Mouse (Mus musculus) liver, embryonic 11.5 days (tissue): ENCODE data around the gene Cd86. TPM values are rescaled to one million over a fixed set of nuclear protein-coding genes. Genes with fewer than 3 reads are reported as not detected.
A peak's percentile ranks its signal among the peaks of the same experiment; 100 is the strongest.

Experiments
- ATAC-seq: fragments of 200-750 bp; cut with Nextera tagmentation; replicated peaks from 2 replicates; pipeline ENCODE4 v1.8.0; 2017; ENCODE audit warnings: moderate number of reproducible peaks, mild to moderate bottlenecking, moderate TSS enrichment, moderate library complexity; ENCODE audit not compliant: low FRiP score
- DNase-seq: peaks from one replicate; pipeline ENCODE4 v3.0.0-alpha.2; 2017; ENCODE audit warnings: low spot score
- H3K27ac ChIP-seq: fragments of 300-500 bp; sonication (generic); 2 replicates; pipeline ENCODE4 v1.5.1; 2014; ENCODE audit warnings: mild to moderate bottlenecking, low read depth, low read length, control low read depth
- H3K27me3 ChIP-seq: fragments of 300-500 bp; sonication (generic); replicated peaks from 2 replicates; pipeline ENCODE4 v1.6.1; 2014; ENCODE audit warnings: low read length, mixed read lengths; ENCODE audit not compliant: control insufficient read depth, insufficient read depth
- H3K36me3 ChIP-seq: fragments of 300-500 bp; sonication (generic); 2 replicates; pipeline ENCODE4 v1.6.1; 2014; ENCODE audit warnings: mild to moderate bottlenecking, low read length, moderate library complexity, mixed read lengths; ENCODE audit not compliant: control insufficient read depth, insufficient read depth
- H3K4me1 ChIP-seq: fragments of 300-500 bp; sonication (generic); replicated peaks from 2 replicates; pipeline ENCODE4 v1.6.1; 2014; ENCODE audit warnings: low read length, mixed read lengths; ENCODE audit not compliant: control insufficient read depth, insufficient read depth
- H3K4me2 ChIP-seq: fragments of 300-500 bp; sonication (generic); 2 replicates; pipeline ENCODE4 v1.6.1; 2014; ENCODE audit warnings: mild to moderate bottlenecking, control low read depth, moderate library complexity
- H3K4me3 ChIP-seq: fragments of 300-500 bp; sonication (generic); 2 replicates; pipeline ENCODE4 v1.5.1; 2014; ENCODE audit warnings: low read depth, low read length, control low read depth
- H3K9ac ChIP-seq: fragments of 300-500 bp; sonication (generic); 2 replicates; pipeline ENCODE4 v1.6.1; 2014; ENCODE audit warnings: low read depth, low read length, control low read depth
- H3K9me3 ChIP-seq: fragments of 300-500 bp; sonication (generic); 2 replicates; pipeline ENCODE4 v1.6.1; 2016; ENCODE audit warnings: low read length, inconsistent platforms, mixed read lengths; ENCODE audit not compliant: control insufficient read depth
- WGBS: fragments of 180-500 bp; shearing (Covaris S2); extraction: QIAGEN DNeasy Blood & Tissue Kit; methylation state at CpG from one replicate; pipeline ENCODE4 v1.1.7; 2014; 5-methylcytosine and 5-hydroxymethylcytosine counted together
- polyA plus RNA-seq: library from polyadenylated mRNA; unstranded; fragments of >200 nt; fragmentation: Nextera tagmentation; extraction: Ambion mirVana; gene quantifications from 2 replicates; pipeline ENCODE4 v1.2.1, GENCODE M21; 2014

Gene Cd86
- polyA plus RNA-seq, 1 experiment from 2014 or later = 4.5 TPM

GRCm38 (mm10) chr16:36598265-36598664, 67.6 kb downstream of the Cd86 start:
- no peak overlapping the region for H3K4me2 ChIP-seq
- DNase-seq (no peak), ATAC-seq (no peak)
- H3K4me3 ChIP-seq = no peak overlapping the region
- WGBS = 78% methylated on average over 4 of the region's 4 CpGs
- H3K27me3 ChIP-seq = no peaks in the 10 kb centered on the region
- no peaks in the 10 kb centered on the region for H3K9me3 ChIP-seq
- H3K27ac ChIP-seq = no peak overlapping the region
- H3K9ac ChIP-seq = no peak overlapping the region
- no peaks in the 10 kb centered on the region for H3K4me1 ChIP-seq
- no peaks in the 10 kb centered on the region for H3K36me3 ChIP-seq

GRCm38 (mm10) chr16:36596671-36597410, 69.0 kb downstream of the Cd86 start:
- Histone ChIP-seq H3K4me3 (no peak overlapping the region), H3K36me3 (no peaks in the 10 kb centered on the region), H3K4me2 (no peak overlapping the region), H3K4me1 (no peaks in the 10 kb centered on the region), H3K27ac (no peak overlapping the region), H3K27me3 (no peaks in the 10 kb centered on the region), H3K9ac (no peak overlapping the region), H3K9me3 (no peaks in the 10 kb centered on the region)
- 88% methylated on average over 10 of the region's 10 CpGs for WGBS
- ATAC-seq (no peak), DNase-seq (no peak)

- H3K4me1 ChIP-seq = no peaks in the 10 kb centered on the region
- no peak overlapping the region for H3K9ac ChIP-seq
- H3K9me3 ChIP-seq = no peaks in the 10 kb centered on the region
- H3K4me2 ChIP-seq = no peak overlapping the region
- no peak overlapping the region for H3K4me3 ChIP-seq
- H3K27me3 ChIP-seq = no peaks in the 10 kb centered on the region
- no peak overlapping the region for H3K27ac ChIP-seq
- 57% methylated on average over 1 of the region's 1 CpGs for WGBS
- DNase-seq (no peak), ATAC-seq (no peak)
- H3K36me3 ChIP-seq = no peaks in the 10 kb centered on the region
These were observed 76.0 kb downstream of the Cd86 start for GRCm38 (mm10) chr16:36589898-36590297.

- H3K4me2 ChIP-seq = no peak overlapping the region
- no peaks in the 10 kb centered on the region for H3K9me3 ChIP-seq
- DNase-seq = no peak
- no peak overlapping the region for H3K27ac ChIP-seq
- no peaks in the 10 kb centered on the region for H3K27me3 ChIP-seq
- no peak overlapping the region for H3K9ac ChIP-seq
- ATAC-seq = no peak
- no peaks in the 10 kb centered on the region for H3K36me3 ChIP-seq
- 29% methylated on average over 4 of the region's 4 CpGs for WGBS
- no peaks in the 10 kb centered on the region for H3K4me1 ChIP-seq
- no peak overlapping the region for H3K4me3 ChIP-seq
These were observed 77.9 kb downstream of the Cd86 start for GRCm38 (mm10) chr16:36587971-36588370.

- no peaks in the 10 kb centered on the region for H3K36me3 ChIP-seq
- H3K27me3 ChIP-seq = peaks cover 2% of the 10 kb centered on the region; the same call in 1 of the 2 replicates
- no peak overlapping the region for H3K4me2 ChIP-seq
- no peak overlapping the region for H3K27ac ChIP-seq
- DNase-seq (no peak), ATAC-seq (no peak)
- H3K9ac ChIP-seq = no peak overlapping the region
- no peaks in the 10 kb centered on the region for H3K9me3 ChIP-seq
- WGBS = 54% methylated on average over 3 of the region's 3 CpGs
- no peaks in the 10 kb centered on the region for H3K4me1 ChIP-seq
- H3K4me3 ChIP-seq = no peak overlapping the region
These were observed 83.8 kb downstream of the Cd86 start for GRCm38 (mm10) chr16:36582073-36582472.

GRCm38 (mm10) chr16:36571942-36572341, 93.9 kb downstream of the Cd86 start:
- Histone ChIP-seq H3K4me1 (no peaks in the 10 kb centered on the region), H3K27me3 (no peaks in the 10 kb centered on the region), H3K9me3 (no peaks in the 10 kb centered on the region), H3K4me3 (no peak overlapping the region), H3K27ac (no peak overlapping the region), H3K9ac (no peak overlapping the region), H3K36me3 (no peaks in the 10 kb centered on the region), H3K4me2 (no peak overlapping the region)
- WGBS = 68% methylated on average over 8 of the region's 8 CpGs
- DNase-seq = no peak
- ATAC-seq = no peak

- no peak for DNase-seq
- Histone ChIP-seq H3K4me2 (peak within 1 kb of the TSS; percentile 60), H3K9me3 (no peaks in the 10 kb centered on the region), H3K36me3 (no peaks in the 10 kb centered on the region), H3K9ac (no peak within 1 kb of the TSS), H3K4me1 (no peaks in the 10 kb centered on the region), H3K27me3 (peaks cover 16% of the 10 kb centered on the region), H3K4me3 (peak within 1 kb of the TSS; percentile 29), H3K27ac (no peak within 1 kb of the TSS)
- ATAC-seq = no peak
- WGBS = 6% methylated on average over 36 of the region's 36 CpGs
These were observed 104.2 kb downstream of the Cd86 start, which contains the start of gene Casr for GRCm38 (mm10) chr16:36561386-36562338. TSS of gene Casr (minus strand) at chr16:36562141.

GRCm38 (mm10) chr16:36559573-36559972, 106.3 kb downstream of the Cd86 start:
- Histone ChIP-seq H3K27me3 (peaks cover 16% of the 10 kb centered on the region), H3K36me3 (no peaks in the 10 kb centered on the region), H3K4me3 (no peak overlapping the region), H3K9ac (no peak overlapping the region), H3K27ac (no peak overlapping the region), H3K4me2 (no peak overlapping the region), H3K4me1 (no peaks in the 10 kb centered on the region), H3K9me3 (no peaks in the 10 kb centered on the region)
- 79% methylated on average over 6 of the region's 6 CpGs for WGBS
- ATAC-seq = no peak
- no peak for DNase-seq
